Mouse (Mus musculus) bone marrow, adult 2 months (tissue): ENCODE data around the gene Lsp1. TPM values are rescaled to one million over a fixed set of nuclear protein-coding genes. Genes with fewer than 3 reads are reported as not detected.

Experiments used
- H3K27ac ChIP-seq: fragments of 200-500 bp; 2 replicates; pipeline ENCODE4 v1.5.1; 2012; ENCODE audit warnings: low read depth, mild to moderate bottlenecking, control low read depth, inconsistent platforms, low read length; ENCODE audit not compliant: control insufficient read depth, poor library complexity, insufficient read depth
- H3K4me1 ChIP-seq: fragments of 200-500 bp; 2 replicates; pipeline ENCODE4 v1.6.1; 2011; ENCODE audit warnings: low read length; ENCODE audit not compliant: control insufficient read depth, insufficient read depth
- H3K4me3 ChIP-seq: fragments of 200-500 bp; replicated peaks from 2 replicates; pipeline ENCODE3; 2011; ENCODE audit warnings: mild to moderate bottlenecking, low read depth, low read length, control low read depth; ENCODE audit not compliant: control insufficient read depth
- CTCF ChIP-seq: fragments of 200-500 bp; IDR thresholded peaks from 2 replicates; pipeline ENCODE4 v1.5.1; 2011; ENCODE audit warnings: low read length, control low read depth; ENCODE audit not compliant: control insufficient read depth, insufficient read depth
- POLR2A ChIP-seq: fragments of 200-500 bp; IDR thresholded peaks from 2 replicates; pipeline ENCODE4 v1.6.1; 2011; ENCODE audit warnings: low read depth, mild to moderate bottlenecking, control low read depth, low read length, borderline replicate concordance; ENCODE audit not compliant: control insufficient read depth
- WGBS: fragments of 180-500 bp; shearing (Covaris S2); methylation state at CpG from one replicate; pipeline ENCODE4 v1.1.7; 2018; 5-methylcytosine and 5-hydroxymethylcytosine counted together
- polyA plus RNA-seq: library from polyadenylated mRNA; stranded (reverse); fragments of >200 nt; gene quantifications from 2 replicates; pipeline ENCODE4 v1.2.4, GENCODE M21; 2011; ENCODE audit warnings: low replicate concordance; ENCODE audit not compliant: missing spikeins, insufficient read depth, insufficient read length

Lsp1 gene
- polyA plus RNA-seq, 1 experiment: 280 TPM

- 77% methylated on average over 9 of the region's 9 CpGs for WGBS
- Histone ChIP-seq H3K4me1 (peaks cover 8% of the 10 kb centered on the region), H3K27ac (peak within 1 kb of the TSS; percentile 48), H3K4me3 (no peak within 1 kb of the TSS)
- TF ChIP-seq CTCF (no peak), POLR2A (no peak)
Measured at GRCm38 (mm10) chr7:142441585-142441984, 19.0 kb upstream of the Lsp1 start, which contains the start of gene Tnni2. Tnni2 (plus strand) TSS chr7:142441808.

- WGBS: 31% methylated on average over 9 of the region's 9 CpGs
- TF ChIP-seq POLR2A (no peak), CTCF (no peak)
- H3K4me3 ChIP-seq: no peak overlapping the region
- H3K4me1 ChIP-seq: peaks cover 8% of the 10 kb centered on the region
- peak overlapping the region; percentile 92 for H3K27ac ChIP-seq
Measured at GRCm38 (mm10) chr7:142442081-142442907, 18.3 kb upstream of the Lsp1 start.

GRCm38 (mm10) chr7:142442908-142443420 is 17.6 kb upstream of the Lsp1 start:
- H3K4me3 ChIP-seq: no peak overlapping the region
- TF ChIP-seq POLR2A (no peak), CTCF (no peak)
- peaks cover 8% of the 10 kb centered on the region for H3K4me1 ChIP-seq
- WGBS: 56% methylated on average over 7 of the region's 7 CpGs
- H3K27ac ChIP-seq: peak overlapping the region; percentile 92

DNA sequence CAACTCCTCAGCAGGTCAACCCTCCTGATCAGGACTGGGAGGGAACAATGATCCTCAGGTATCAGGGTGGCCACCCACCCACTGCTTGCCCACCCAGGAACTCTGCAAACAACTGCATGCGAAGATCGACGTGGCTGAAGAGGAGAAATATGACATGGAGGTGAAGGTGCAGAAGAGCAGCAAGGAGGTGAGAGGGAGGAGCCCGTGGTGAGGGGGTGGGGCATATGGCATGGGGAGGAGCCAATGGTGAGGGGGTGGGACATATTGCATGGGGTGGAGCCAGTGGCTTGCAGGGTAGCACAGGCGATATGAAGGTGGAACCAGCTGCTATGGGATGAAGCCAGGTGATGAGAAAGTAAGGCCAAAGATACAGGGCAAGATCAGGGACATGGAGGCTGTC is 17.1 kb upstream of the Lsp1 start:
- TF ChIP-seq POLR2A (no peak), CTCF (no peak)
- Histone ChIP-seq H3K27ac (peak overlapping the region; percentile 92; the same call in 1 of the 2 replicates), H3K4me1 (peaks cover 8% of the 10 kb centered on the region), H3K4me3 (no peak overlapping the region)
- 80% methylated on average over 5 of the region's 5 CpGs for WGBS

GRCm38 (mm10) chr7:142444171-142444570 is 16.4 kb upstream of the Lsp1 start:
- Histone ChIP-seq H3K4me1 (peaks cover 10% of the 10 kb centered on the region), H3K4me3 (no peak overlapping the region), H3K27ac (no peak overlapping the region)
- 71% methylated on average over 6 of the region's 6 CpGs for WGBS
- TF ChIP-seq POLR2A: no peak
- TF ChIP-seq CTCF: no peak

GRCm38 (mm10) chr7:142445324-142445723 is 15.3 kb upstream of the Lsp1 start:
- H3K27ac ChIP-seq: no peak overlapping the region
- H3K4me1 ChIP-seq: peaks cover 12% of the 10 kb centered on the region
- no peak overlapping the region for H3K4me3 ChIP-seq
- TF ChIP-seq CTCF: no peak
- TF ChIP-seq POLR2A: no peak
- WGBS: 84% methylated on average over 6 of the region's 6 CpGs

GRCm38 (mm10) chr7:142446264-142446663 is 14.3 kb upstream of the Lsp1 start:
- 73% methylated on average over 4 of the region's 4 CpGs for WGBS
- TF ChIP-seq CTCF: no peak
- no peak for TF ChIP-seq POLR2A
- H3K4me3 ChIP-seq: no peak overlapping the region
- peaks cover 12% of the 10 kb centered on the region for H3K4me1 ChIP-seq
- H3K27ac ChIP-seq: no peak overlapping the region

GRCm38 (mm10) chr7:142449038-142449617 is 11.5 kb upstream of the Lsp1 start:
- Histone ChIP-seq H3K27ac (no peak overlapping the region), H3K4me1 (peaks cover 4% of the 10 kb centered on the region; the same call in 1 of the 2 replicates), H3K4me3 (no peak overlapping the region)
- TF ChIP-seq CTCF (no peak), POLR2A (no peak)
- WGBS: 44% methylated on average over 6 of the region's 6 CpGs

GRCm38 (mm10) chr7:142454706-142455105 is 5.9 kb upstream of the Lsp1 start:
- no peak overlapping the region for H3K27ac ChIP-seq
- 77% methylated on average over 1 of the region's 1 CpGs for WGBS
- no peak overlapping the region for H3K4me3 ChIP-seq
- peaks cover 6% of the 10 kb centered on the region; the same call in 1 of the 2 replicates for H3K4me1 ChIP-seq
- TF ChIP-seq POLR2A (no peak), CTCF (no peak)
